Mouse (Mus musculus) thymus, postnatal 10 days (tissue): ENCODE measurements around the gene Zfp687.

ENCODE experiments used
- DNase-seq, 2 experiments: peaks; one replicate each; pipeline ENCODE4 v3.0.0; 2021; ENCODE audit warnings: low spot score in 2 of 2

Gene Zfp687

GRCm38 (mm10) chr3:94960322-94960721 lies 54.9 kb downstream of the Zfp687 start:
- DNase-seq, result no peak

- DNase-seq, result no peak
Measured at GRCm38 (mm10) chr3:94959871-94960270, 55.4 kb downstream of the Zfp687 start.

- DNase-seq, result no peak
Measured at GRCm38 (mm10) chr3:94958295-94958694, 57.0 kb downstream of the Zfp687 start.
